Mouse (Mus musculus) embryonic facial prominence, embryonic 13.5 days (tissue): ENCODE measurements around the gene Prnp. TPM values are rescaled to one million over a fixed set of nuclear protein-coding genes. Genes with fewer than 3 reads are reported as not detected.

Experiments
- ATAC-seq: fragments of 200-750 bp; cut with Nextera tagmentation; 2 replicates; pipeline ENCODE4 v1.8.0; 2017; ENCODE audit warnings: low read depth; ENCODE audit not compliant: insufficient number of reproducible peaks, insufficient read depth, low FRiP score, low TSS enrichment
- H3K27ac ChIP-seq: fragments of 300-500 bp; sonication (generic); 2 replicates; pipeline ENCODE4 v1.5.1; 2015; ENCODE audit warnings: moderate library complexity, mild to moderate bottlenecking, inconsistent platforms
- H3K27me3 ChIP-seq: fragments of 300-500 bp; sonication (generic); 2 replicates; pipeline ENCODE4 v1.6.1; 2015; ENCODE audit warnings: mild to moderate bottlenecking, inconsistent platforms
- H3K36me3 ChIP-seq: fragments of 300-500 bp; sonication (generic); 2 replicates; pipeline ENCODE4 v1.6.1; 2015; ENCODE audit warnings: mild to moderate bottlenecking, inconsistent platforms
- H3K4me1 ChIP-seq: fragments of 300-500 bp; sonication (generic); 2 replicates; pipeline ENCODE4 v1.6.1; 2015; ENCODE audit warnings: inconsistent platforms
- H3K4me2 ChIP-seq: fragments of 300-500 bp; sonication (generic); 2 replicates; pipeline ENCODE4 v1.6.1; 2015; ENCODE audit warnings: moderate library complexity, mild to moderate bottlenecking, inconsistent platforms
- H3K4me3 ChIP-seq: fragments of 300-500 bp; sonication (generic); 2 replicates; pipeline ENCODE4 v1.5.1; 2015; ENCODE audit warnings: mild to moderate bottlenecking, inconsistent platforms
- H3K9ac ChIP-seq: fragments of 300-500 bp; sonication (generic); 2 replicates; pipeline ENCODE4 v1.6.1; 2015; ENCODE audit warnings: mild to moderate bottlenecking, inconsistent platforms
- H3K9me3 ChIP-seq: fragments of 300-500 bp; sonication (generic); 2 replicates; pipeline ENCODE4 v1.6.1; 2016; ENCODE audit warnings: inconsistent platforms
- WGBS: fragments of 180-500 bp; shearing (Covaris S2); methylation state at CpG from one replicate; pipeline ENCODE4 v1.1.7; 2015; ENCODE audit warnings: mixed read lengths; 5-methylcytosine and 5-hydroxymethylcytosine counted together
- polyA plus RNA-seq: library from polyadenylated mRNA; unstranded; fragments of >200 nt; fragmentation: Nextera tagmentation; extraction: Ambion mirVana; gene quantifications from 2 replicates; pipeline ENCODE4 v1.2.1, GENCODE M21; 2015

Gene Prnp
- polyA plus RNA-seq, 1 experiment from 2014 or later, result 66.4 TPM

DNA sequence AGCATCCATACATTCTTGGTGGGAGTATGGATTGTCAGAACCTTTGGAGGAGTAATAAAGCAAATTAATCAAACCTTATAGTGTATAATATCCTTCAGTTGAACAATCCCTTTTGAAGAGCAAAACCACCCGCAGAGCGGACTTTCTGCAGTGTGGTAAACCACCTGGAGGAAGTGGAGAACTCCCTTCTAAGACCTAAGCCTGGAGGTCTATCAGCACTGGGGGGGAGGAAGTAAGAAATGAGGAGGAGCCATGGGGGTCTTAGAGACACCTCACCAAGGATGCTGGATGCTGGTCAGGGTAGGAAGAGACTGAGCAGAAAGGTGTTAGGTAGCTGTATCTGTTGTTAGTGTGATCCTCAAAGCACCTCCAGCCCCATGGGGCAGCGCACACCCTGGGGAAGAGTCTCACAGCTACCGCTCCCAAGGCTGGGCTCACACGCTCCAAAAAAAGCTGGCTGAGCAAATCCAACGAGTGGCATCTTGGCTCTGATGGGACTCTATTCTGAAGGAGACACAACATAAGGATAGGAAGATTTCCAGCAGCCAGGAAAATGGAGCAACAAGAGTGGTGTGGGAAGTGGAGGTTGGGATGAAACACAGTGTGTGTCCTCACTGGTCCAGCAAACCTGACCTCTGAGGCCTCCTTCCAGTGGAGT lies 23.1 kb upstream of the Prnp start:
- H3K9ac ChIP-seq, result no peak overlapping the region
- H3K4me3 ChIP-seq, result no peak overlapping the region
- no peak overlapping the region for H3K4me2 ChIP-seq
- H3K27ac ChIP-seq, result no peak overlapping the region
- no peaks in the 10 kb centered on the region for H3K36me3 ChIP-seq
- 89% methylated on average over 6 of the region's 6 CpGs for WGBS
- H3K27me3 ChIP-seq, result no peaks in the 10 kb centered on the region
- no peaks in the 10 kb centered on the region for H3K9me3 ChIP-seq
- 0 out of 2 replicates have a peak, but pooled peaks cover 3% of the 10 kb centered on the region for H3K4me1 ChIP-seq
- ATAC-seq, result no peak

DNA sequence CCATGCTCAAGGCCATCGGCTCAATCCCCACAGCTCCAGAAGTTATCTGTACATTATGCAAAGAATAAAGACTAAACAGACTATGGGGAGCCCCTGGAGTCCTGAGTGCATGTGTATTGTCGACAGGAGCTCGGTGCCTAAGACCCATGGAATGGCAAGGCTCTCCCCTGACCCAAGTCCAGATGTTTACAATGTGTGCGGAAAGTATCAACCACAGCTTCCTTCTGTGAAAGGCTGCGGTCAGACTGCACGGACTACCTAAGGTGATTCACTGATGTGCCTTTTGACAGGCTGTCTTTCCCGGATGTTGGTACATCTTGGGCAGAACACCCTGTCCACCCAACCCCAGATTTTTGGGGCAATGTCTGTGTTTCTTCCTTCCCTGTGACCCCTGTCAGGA lies 21.5 kb upstream of the Prnp start:
- no peak for ATAC-seq
- Histone ChIP-seq H3K27me3 (no peaks in the 10 kb centered on the region), H3K9ac (no peak overlapping the region), H3K36me3 (no peaks in the 10 kb centered on the region), H3K4me2 (no peak overlapping the region), H3K9me3 (no peaks in the 10 kb centered on the region), H3K4me3 (no peak overlapping the region), H3K27ac (no peak overlapping the region), H3K4me1 (peaks cover 11% of the 10 kb centered on the region; the same call in 1 of the 2 replicates)
- 65% methylated on average over 7 of the region's 7 CpGs for WGBS

DNA sequence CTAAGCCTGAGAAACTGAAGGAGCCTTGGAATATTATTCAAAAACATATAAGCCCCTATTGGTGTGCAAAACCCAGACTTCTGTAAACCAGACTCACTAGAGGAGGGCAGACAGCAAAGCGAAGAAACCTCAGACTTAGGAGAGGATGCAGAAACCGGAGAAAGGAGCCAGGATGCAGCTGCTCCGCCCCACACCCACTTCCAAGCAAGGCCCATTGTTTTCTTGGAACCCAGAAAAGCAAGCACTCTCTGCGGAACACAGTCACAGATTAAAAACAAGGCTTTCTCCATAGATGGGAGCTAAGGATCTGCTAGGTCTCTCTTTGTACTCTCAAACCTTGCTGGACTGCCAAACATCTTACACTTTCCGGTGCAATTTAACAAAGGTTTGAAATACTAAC lies 17.2 kb upstream of the Prnp start:
- 31% methylated on average over 5 of the region's 5 CpGs for WGBS
- ATAC-seq, result no peak

GRCm38 (mm10) chr2:131895106-131895505 lies 14.6 kb upstream of the Prnp start:
- H3K4me3 ChIP-seq, result no peak overlapping the region
- no peaks in the 10 kb centered on the region for H3K36me3 ChIP-seq
- H3K4me1 ChIP-seq, result peaks cover 8% of the 10 kb centered on the region; the same call in 1 of the 2 replicates
- H3K9ac ChIP-seq, result no peak overlapping the region
- WGBS, result 76% methylated on average over 2 of the region's 2 CpGs
- H3K9me3 ChIP-seq, result no peaks in the 10 kb centered on the region
- H3K27me3 ChIP-seq, result no peaks in the 10 kb centered on the region
- ATAC-seq, result no peak
- no peak overlapping the region for H3K27ac ChIP-seq
- H3K4me2 ChIP-seq, result no peak overlapping the region

More for the DNA sequence above, 17.2 kb upstream of the Prnp start:
- peaks cover 11% of the 10 kb centered on the region; the same call in 1 of the 2 replicates for H3K4me1 ChIP-seq
- no peak overlapping the region for H3K4me2 ChIP-seq
- no peaks in the 10 kb centered on the region for H3K27me3 ChIP-seq
- no peaks in the 10 kb centered on the region for H3K36me3 ChIP-seq
- no peaks in the 10 kb centered on the region for H3K9me3 ChIP-seq
- H3K27ac ChIP-seq, result peak overlapping the region; percentile 69
- H3K4me3 ChIP-seq, result no peak overlapping the region
- no peak overlapping the region for H3K9ac ChIP-seq

DNA sequence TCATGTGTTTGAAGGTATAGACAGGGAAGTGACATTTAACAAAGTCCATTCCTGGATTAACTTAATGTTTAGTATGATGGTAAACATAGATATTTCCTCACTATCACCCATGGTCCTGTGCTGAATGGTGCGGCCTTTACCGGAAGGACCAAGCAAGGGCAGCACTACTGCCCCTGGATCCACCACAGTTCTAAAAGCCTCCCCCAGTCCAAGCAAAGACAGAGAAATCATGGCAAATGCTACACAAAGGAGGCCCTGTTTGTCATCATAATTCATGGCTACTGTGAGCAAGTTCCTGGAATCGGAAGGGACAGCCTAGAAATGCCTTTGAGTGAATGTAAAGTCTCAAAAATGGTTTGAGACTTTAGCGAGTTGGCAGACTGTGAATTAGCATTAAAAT lies 13.7 kb upstream of the Prnp start:
- Histone ChIP-seq H3K4me3 (no peak overlapping the region), H3K9me3 (no peaks in the 10 kb centered on the region), H3K36me3 (no peaks in the 10 kb centered on the region), H3K4me1 (peaks cover 8% of the 10 kb centered on the region; the same call in 1 of the 2 replicates), H3K27me3 (no peaks in the 10 kb centered on the region), H3K27ac (no peak overlapping the region), H3K4me2 (no peak overlapping the region), H3K9ac (no peak overlapping the region)
- WGBS, result 89% methylated on average over 4 of the region's 4 CpGs
- no peak for ATAC-seq

DNA sequence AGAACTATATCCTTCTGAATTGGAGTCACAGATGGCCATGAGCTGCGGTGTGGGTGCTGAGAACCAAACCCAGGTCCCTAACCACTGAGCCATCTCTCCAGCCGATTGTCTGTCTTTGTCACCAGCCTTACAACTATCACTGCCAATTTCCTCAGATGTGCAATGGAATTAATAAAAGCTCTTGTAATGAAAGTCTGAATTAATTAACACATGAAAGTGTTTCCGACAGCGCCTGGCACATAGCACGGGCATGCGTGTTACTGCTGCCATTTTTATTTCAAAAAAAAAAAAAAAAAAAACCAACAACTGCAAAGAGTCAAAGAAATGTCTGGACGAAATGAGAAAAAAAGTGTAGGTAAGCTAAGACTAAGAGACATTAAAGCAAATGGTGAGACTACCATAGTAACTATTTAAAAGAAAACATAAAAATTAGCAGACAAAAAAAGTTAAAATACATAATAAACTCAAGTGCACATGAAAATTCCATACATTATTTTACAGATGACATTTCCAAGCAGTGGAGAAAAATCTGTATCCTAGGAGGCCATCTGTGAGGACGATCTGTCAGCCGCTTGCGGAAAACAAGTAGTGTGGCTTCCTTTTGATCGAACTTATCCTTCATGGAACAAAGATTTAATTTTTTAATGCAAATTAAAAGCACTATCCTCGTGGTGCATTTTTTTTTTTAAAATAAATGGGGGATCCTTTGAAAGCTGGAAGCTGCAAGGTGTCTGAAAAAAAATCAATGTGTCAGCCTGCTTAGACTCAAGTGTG lies 12.2 kb upstream of the Prnp start:
- Histone ChIP-seq H3K9me3 (no peaks in the 10 kb centered on the region), H3K4me2 (no peak overlapping the region), H3K9ac (no peak overlapping the region), H3K4me1 (peaks cover 2% of the 10 kb centered on the region; the same call in 1 of the 2 replicates), H3K27me3 (no peaks in the 10 kb centered on the region), H3K4me3 (no peak overlapping the region), H3K27ac (no peak overlapping the region), H3K36me3 (no peaks in the 10 kb centered on the region)
- ATAC-seq, result no peak
- WGBS, result 87% methylated on average over 12 of the region's 12 CpGs

DNA sequence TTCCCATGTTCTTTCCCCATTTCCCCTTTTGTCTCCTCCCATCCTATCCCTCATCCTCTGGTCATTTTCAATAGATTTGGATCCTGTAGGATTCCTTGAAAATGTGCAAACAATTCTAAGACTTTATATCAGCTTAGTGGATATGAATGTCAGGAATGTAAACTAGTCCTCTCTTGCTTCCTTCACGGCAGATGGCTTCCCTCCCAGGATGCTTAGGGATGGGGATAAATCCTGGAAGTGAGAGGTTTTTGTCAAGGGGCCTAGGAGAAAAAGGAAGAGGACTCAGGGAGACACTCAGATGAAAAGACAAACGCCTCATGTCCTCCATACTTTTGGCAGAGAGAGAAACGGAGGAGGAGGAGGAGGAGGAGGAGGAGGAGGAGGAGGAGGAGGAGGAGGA lies 7.3 kb upstream of the Prnp start:
- ATAC-seq, result no peak
- Histone ChIP-seq H3K4me2 (no peak overlapping the region), H3K9me3 (no peaks in the 10 kb centered on the region), H3K9ac (no peak overlapping the region), H3K27me3 (no peaks in the 10 kb centered on the region), H3K4me3 (no peak overlapping the region), H3K4me1 (no peaks in the 10 kb centered on the region), H3K36me3 (no peaks in the 10 kb centered on the region), H3K27ac (no peak overlapping the region)
- WGBS, result 54% methylated on average over 2 of the region's 3 CpGs

DNA sequence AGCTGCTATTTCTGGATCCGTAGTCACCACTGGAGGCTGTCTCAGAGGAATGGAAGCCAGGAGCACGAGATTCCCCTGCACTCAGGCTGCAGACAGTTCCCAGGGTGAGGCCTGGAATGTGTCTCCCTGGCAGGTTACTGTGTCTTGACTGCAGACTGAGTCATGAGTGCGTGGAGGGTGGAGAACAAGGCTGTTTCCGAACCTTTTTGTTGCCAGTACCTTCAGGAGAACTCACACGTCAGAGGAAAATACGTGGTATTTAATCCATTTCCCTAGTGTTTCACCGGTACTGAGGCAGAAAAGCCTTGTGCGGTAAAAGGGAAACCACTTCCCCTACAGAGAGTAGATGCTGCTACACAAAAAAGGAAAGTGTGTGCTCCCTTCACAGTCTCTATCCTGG lies 6.9 kb upstream of the Prnp start:
- H3K27me3 ChIP-seq, result no peaks in the 10 kb centered on the region

DNA sequence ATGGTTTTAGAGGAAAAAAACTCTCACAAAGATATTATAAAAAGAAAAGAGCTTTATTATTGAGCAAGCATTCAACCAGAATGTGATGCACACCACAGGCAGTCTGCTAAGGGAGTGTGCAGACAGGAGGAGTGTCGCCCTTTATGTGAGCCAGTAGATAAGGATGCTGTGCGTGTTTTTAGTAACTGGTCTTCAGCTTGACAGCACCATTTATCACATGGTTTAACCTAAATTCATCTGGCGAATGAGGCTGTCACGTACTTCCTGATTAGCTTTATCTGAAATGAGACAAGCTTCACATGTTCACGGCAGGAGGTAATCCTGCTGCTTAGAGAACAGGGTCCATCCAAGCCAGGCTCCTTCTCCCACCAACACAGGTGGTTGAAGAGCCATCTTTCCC lies 4.7 kb upstream of the Prnp start:
- Histone ChIP-seq H3K27ac (no peak overlapping the region), H3K4me1 (peaks cover 7% of the 10 kb centered on the region), H3K4me3 (no peak overlapping the region), H3K9ac (no peak overlapping the region), H3K9me3 (no peaks in the 10 kb centered on the region), H3K36me3 (no peaks in the 10 kb centered on the region), H3K27me3 (no peaks in the 10 kb centered on the region), H3K4me2 (no peak overlapping the region)
- 78% methylated on average over 5 of the region's 5 CpGs for WGBS
- ATAC-seq, result no peak

More for the DNA sequence above, 6.9 kb upstream of the Prnp start:
- Histone ChIP-seq H3K9me3 (no peaks in the 10 kb centered on the region), H3K4me1 (no peaks in the 10 kb centered on the region), H3K36me3 (no peaks in the 10 kb centered on the region), H3K4me2 (no peak overlapping the region), H3K27ac (no peak overlapping the region), H3K4me3 (no peak overlapping the region), H3K9ac (no peak overlapping the region)
- ATAC-seq, result no peak
- WGBS, result 45% methylated on average over 8 of the region's 8 CpGs

DNA sequence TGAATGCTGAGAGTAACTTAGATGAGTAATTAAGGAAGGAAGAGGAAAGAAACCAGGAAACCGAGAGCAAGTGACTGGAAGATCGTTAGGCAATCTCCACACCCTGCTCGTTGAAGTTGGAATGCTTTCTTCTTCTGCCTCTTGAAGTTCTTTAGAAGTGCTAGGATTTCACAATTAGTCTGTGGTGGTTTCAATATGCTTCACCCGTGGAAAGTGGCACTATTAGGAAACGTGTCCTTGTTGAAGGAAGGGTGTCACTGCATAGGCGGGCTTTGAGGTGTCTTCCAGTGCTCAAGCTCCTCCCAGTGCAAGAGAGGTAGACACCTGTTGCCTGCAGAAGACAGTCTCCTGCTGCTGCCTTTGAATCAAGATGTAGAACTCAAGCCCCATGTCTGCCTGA lies 4.0 kb upstream of the Prnp start:
- H3K36me3 ChIP-seq, result no peaks in the 10 kb centered on the region
- 79% methylated on average over 6 of the region's 6 CpGs for WGBS
- no peak overlapping the region for H3K9ac ChIP-seq
- H3K27ac ChIP-seq, result no peak overlapping the region
- no peak overlapping the region for H3K4me2 ChIP-seq
- H3K4me3 ChIP-seq, result no peak overlapping the region
- no peaks in the 10 kb centered on the region for H3K27me3 ChIP-seq
- peaks cover 9% of the 10 kb centered on the region for H3K4me1 ChIP-seq
- no peak for ATAC-seq
- H3K9me3 ChIP-seq, result no peaks in the 10 kb centered on the region

DNA sequence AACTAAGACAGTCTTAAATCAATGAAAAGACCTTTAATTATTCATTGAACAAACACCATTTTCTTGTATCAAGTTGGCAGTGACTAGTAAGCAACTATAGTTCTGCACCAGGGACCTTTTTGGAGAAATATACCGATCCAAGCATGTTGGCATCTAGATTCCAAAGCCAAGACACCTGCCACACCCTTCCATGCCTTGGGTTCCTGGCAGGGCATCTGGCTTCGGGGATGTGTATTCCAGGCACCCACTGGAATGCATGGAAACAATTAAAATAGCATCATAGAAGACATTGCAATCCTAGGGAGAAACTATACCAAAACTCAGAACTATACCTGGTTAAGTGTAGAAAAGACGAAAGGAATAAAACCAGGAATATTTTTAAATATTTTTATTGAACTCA lies 3.5 kb upstream of the Prnp start:
- Histone ChIP-seq H3K4me3 (no peak overlapping the region), H3K36me3 (no peaks in the 10 kb centered on the region), H3K9me3 (no peaks in the 10 kb centered on the region), H3K4me2 (no peak overlapping the region), H3K27me3 (no peaks in the 10 kb centered on the region), H3K9ac (no peak overlapping the region), H3K27ac (no peak overlapping the region), H3K4me1 (peaks cover 14% of the 10 kb centered on the region)
- WGBS, result 80% methylated on average over 3 of the region's 3 CpGs
- no peak for ATAC-seq

GRCm38 (mm10) chr2:131906846-131907245 lies 2.9 kb upstream of the Prnp start:
- H3K4me3 ChIP-seq, result no peak overlapping the region
- no peaks in the 10 kb centered on the region for H3K9me3 ChIP-seq
- no peaks in the 10 kb centered on the region for H3K27me3 ChIP-seq
- no peak overlapping the region for H3K4me2 ChIP-seq
- no peak overlapping the region for H3K9ac ChIP-seq
- no peak overlapping the region for H3K27ac ChIP-seq
- H3K36me3 ChIP-seq, result no peaks in the 10 kb centered on the region
- 83% methylated on average over 1 of the region's 1 CpGs for WGBS
- peaks cover 18% of the 10 kb centered on the region for H3K4me1 ChIP-seq
- ATAC-seq, result no peak
